Mouse (Mus musculus) cerebellum, adult 2 months (tissue): ENCODE data around the gene Acacb. TPM values are rescaled to one million over a fixed set of nuclear protein-coding genes. Genes with fewer than 3 reads are reported as not detected.

Source experiments
- DNase-seq, 2 experiments: peaks; one replicate each; pipeline ENCODE4 v3.0.0; 2021
- H3K27ac ChIP-seq: fragments of 200-500 bp; 2 replicates; pipeline ENCODE4 v1.5.1; 2012; ENCODE audit warnings: low read length, control low read depth, inconsistent platforms; ENCODE audit not compliant: insufficient read depth
- H3K27me3 ChIP-seq: fragments of 200-500 bp; 2 replicates; pipeline ENCODE4 v1.6.1; 2012; ENCODE audit warnings: inconsistent platforms, mild to moderate bottlenecking, low read length, moderate library complexity; ENCODE audit not compliant: control insufficient read depth, insufficient read depth
- H3K4me1 ChIP-seq: fragments of 200-500 bp; 2 replicates; pipeline ENCODE4 v1.6.1; 2011; ENCODE audit warnings: low read length; ENCODE audit not compliant: control insufficient read depth, insufficient read depth
- H3K4me3 ChIP-seq: fragments of 200-500 bp; replicated peaks from 2 replicates; pipeline ENCODE3; 2011; ENCODE audit warnings: mild to moderate bottlenecking, low read depth, low read length, control low read depth; ENCODE audit not compliant: insufficient read depth
- CTCF ChIP-seq: fragments of 200-500 bp; IDR thresholded peaks from 2 replicates; pipeline ENCODE4 v1.5.1; 2011; ENCODE audit warnings: low read depth, mild to moderate bottlenecking, control low read depth, low read length, moderate library complexity, borderline replicate concordance; ENCODE audit not compliant: insufficient read depth
- POLR2A ChIP-seq: fragments of 200-500 bp; IDR thresholded peaks from 2 replicates; pipeline ENCODE4 v1.6.1; 2011; ENCODE audit warnings: low read length, control low read depth, borderline replicate concordance; ENCODE audit not compliant: insufficient read depth
- WGBS: fragments of 180-500 bp; shearing (Covaris S2); methylation state at CpG from one replicate; pipeline ENCODE4 v1.1.7; 2018; 5-methylcytosine and 5-hydroxymethylcytosine counted together
- polyA plus RNA-seq: library from polyadenylated mRNA; depleted of rRNA; stranded (reverse); fragments of >200 nt; gene quantifications from 2 replicates; pipeline ENCODE4 v1.2.3, GENCODE M21; 2012

Acacb gene
- polyA plus RNA-seq, 1 experiment: 4.6 TPM

GRCm38 (mm10) chr5:114226051-114226450 lies 79.7 kb downstream of the Acacb start:
- TF ChIP-seq CTCF (no peak), POLR2A (no peak)
- no peak overlapping the region for H3K4me3 ChIP-seq
- H3K4me1 ChIP-seq: no peaks in the 10 kb centered on the region
- H3K27ac ChIP-seq: no peak overlapping the region
- 93% methylated on average over 7 of the region's 7 CpGs for WGBS
- no peak for DNase-seq
- H3K27me3 ChIP-seq: no peaks in the 10 kb centered on the region

DNA sequence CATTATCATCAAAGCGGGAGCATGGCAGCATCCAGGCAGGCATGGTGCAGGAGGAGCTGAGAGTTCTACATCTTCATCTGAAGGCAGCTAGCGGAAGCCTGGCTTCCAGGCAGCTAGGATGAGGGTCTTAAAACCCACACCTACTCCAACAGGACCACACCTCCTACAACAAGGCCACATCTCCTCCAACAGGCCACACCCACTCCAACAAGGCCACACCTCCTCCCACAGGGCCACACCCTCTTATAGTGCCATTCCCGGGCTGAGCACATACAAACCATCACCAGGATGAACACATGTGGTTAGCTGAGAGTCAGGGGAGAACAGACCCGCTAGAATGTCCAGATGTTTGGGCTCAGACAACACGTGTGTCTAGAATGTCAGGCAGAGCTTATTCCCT lies 82.6 kb downstream of the Acacb start:
- WGBS: 81% methylated on average over 5 of the region's 5 CpGs
- Histone ChIP-seq H3K27me3 (no peaks in the 10 kb centered on the region), H3K4me3 (no peak overlapping the region), H3K4me1 (no peaks in the 10 kb centered on the region), H3K27ac (no peak overlapping the region)
- TF ChIP-seq POLR2A (no peak), CTCF (no peak)
- no peak for DNase-seq

GRCm38 (mm10) chr5:114238924-114239323 lies 92.6 kb downstream of the Acacb start:
- H3K4me1 ChIP-seq: no peaks in the 10 kb centered on the region
- no peak overlapping the region for H3K4me3 ChIP-seq
- DNase-seq: no peak
- no peaks in the 10 kb centered on the region for H3K27me3 ChIP-seq
- no peak overlapping the region for H3K27ac ChIP-seq
- 39% methylated on average over 7 of the region's 7 CpGs for WGBS
- no peak for TF ChIP-seq POLR2A
- no peak for TF ChIP-seq CTCF

- no peak for DNase-seq
- WGBS: 36% methylated on average over 14 of the region's 14 CpGs
- no peak overlapping the region for H3K27ac ChIP-seq
- no peak for TF ChIP-seq POLR2A
- TF ChIP-seq CTCF: no peak
- H3K4me1 ChIP-seq: no peaks in the 10 kb centered on the region
- no peak overlapping the region for H3K4me3 ChIP-seq
- H3K27me3 ChIP-seq: no peaks in the 10 kb centered on the region
Measured at GRCm38 (mm10) chr5:114239737-114240136, 93.4 kb downstream of the Acacb start.

DNA sequence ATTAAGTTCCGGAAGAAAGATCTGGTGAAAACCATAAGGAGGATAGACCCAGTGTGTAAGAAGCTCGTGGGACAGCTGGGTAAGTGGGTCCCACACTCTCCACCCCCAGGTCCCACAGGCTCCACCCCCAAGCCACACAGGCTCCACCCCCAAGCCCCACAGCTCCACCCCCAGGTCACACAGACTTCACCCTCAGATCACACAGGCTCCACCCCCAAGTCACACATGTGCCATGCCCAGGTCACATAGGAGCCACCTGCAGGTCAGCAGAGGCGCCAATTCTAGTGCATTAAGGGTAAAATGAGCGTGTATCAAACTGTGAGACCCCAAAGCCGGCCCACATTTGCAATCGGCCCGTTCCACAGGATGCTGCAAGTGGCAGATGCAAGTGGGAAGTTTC lies 100.1 kb downstream of the Acacb start:
- TF ChIP-seq POLR2A (no peak), CTCF (no peak)
- no peak for DNase-seq
- H3K4me1 ChIP-seq: no peaks in the 10 kb centered on the region
- H3K27me3 ChIP-seq: no peaks in the 10 kb centered on the region
- no peak overlapping the region for H3K27ac ChIP-seq
- WGBS: 71% methylated on average over 7 of the region's 7 CpGs
- no peak overlapping the region for H3K4me3 ChIP-seq

DNA sequence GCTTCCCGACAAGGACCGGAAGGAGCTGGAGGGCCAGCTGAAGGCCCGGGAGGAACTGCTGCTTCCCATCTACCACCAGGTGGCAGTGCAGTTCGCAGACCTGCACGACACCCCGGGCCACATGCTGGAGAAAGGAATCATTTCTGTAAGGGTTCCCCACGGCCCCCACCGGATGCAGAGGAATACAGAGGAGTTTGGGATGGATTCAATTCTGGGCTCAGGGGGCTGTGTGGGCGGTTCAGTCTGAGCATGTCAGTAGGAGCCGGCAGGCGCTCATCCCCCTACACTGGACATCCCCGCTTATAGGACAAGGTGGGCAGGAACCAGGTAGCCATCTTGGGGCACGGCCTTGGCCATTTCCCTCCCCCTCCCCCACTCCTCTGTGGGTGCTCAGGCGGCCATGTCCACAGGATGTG lies 101.8 kb downstream of the Acacb start:
- Histone ChIP-seq H3K4me3 (no peak overlapping the region), H3K27ac (no peak overlapping the region), H3K27me3 (no peaks in the 10 kb centered on the region), H3K4me1 (no peaks in the 10 kb centered on the region)
- TF ChIP-seq CTCF (peak; percentile 89), POLR2A (no peak)
- DNase-seq: peak; percentile 54 to 69
- 16% methylated on average over 14 of the region's 14 CpGs for WGBS

GRCm38 (mm10) chr5:114259495-114259894 lies 113.2 kb downstream of the Acacb start:
- TF ChIP-seq CTCF (no peak), POLR2A (no peak)
- no peak for DNase-seq
- WGBS: 78% methylated on average over 10 of the region's 10 CpGs
- no peak overlapping the region for H3K27ac ChIP-seq
- no peak overlapping the region for H3K4me3 ChIP-seq
- H3K27me3 ChIP-seq: no peaks in the 10 kb centered on the region
- peaks cover 9% of the 10 kb centered on the region for H3K4me1 ChIP-seq

- DNase-seq: no peak
- Histone ChIP-seq H3K4me1 (peaks cover 15% of the 10 kb centered on the region), H3K27ac (no peak overlapping the region), H3K27me3 (no peaks in the 10 kb centered on the region), H3K4me3 (no peak overlapping the region)
- TF ChIP-seq CTCF (no peak), POLR2A (no peak)
Measured at GRCm38 (mm10) chr5:114261494-114261893, 115.2 kb downstream of the Acacb start.

GRCm38 (mm10) chr5:114264030-114264459 lies 117.7 kb downstream of the Acacb start:
- DNase-seq: peak in 1 of 2 experiments; percentile 30
- WGBS: 23% methylated on average over 8 of the region's 8 CpGs
- H3K27ac ChIP-seq: no peak overlapping the region
- H3K4me3 ChIP-seq: no peak overlapping the region
- peaks cover 19% of the 10 kb centered on the region for H3K4me1 ChIP-seq
- TF ChIP-seq CTCF (no peak), POLR2A (no peak)
- no peaks in the 10 kb centered on the region for H3K27me3 ChIP-seq
